ENCODE assay signal across 13 mouse cellular contexts in the genomic region with DNA sequence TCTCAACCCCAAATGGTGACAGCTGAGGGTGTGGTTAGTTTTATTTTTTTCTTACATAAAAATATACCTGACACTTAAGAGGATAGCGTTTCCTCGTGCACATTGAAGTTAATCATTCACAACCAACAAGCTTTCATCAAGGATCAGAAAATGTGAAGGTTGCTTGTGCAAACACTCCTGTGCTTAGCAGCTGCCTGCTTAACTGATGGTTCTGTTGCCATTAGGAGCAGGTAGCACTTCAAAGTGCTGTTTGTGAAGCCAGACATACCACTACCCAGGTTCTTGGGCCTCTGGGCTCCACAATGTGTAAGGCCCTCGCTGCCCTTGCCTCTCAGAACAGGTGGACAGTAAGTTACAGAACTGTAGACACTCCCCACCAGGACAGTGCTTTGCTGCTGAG. TPM values are rescaled to one million over a fixed set of nuclear protein-coding genes. Genes with fewer than 3 reads are reported as not detected.
DNase-seq lines count a peak whose midpoint lies in the region; ATAC-seq and TF ChIP-seq lines count a peak whose summit lies in the region.
"Had no signal": no experiment of that assay in that cellular context is flagged by ENCODE, and none has a peak within 500 bp of the region (broad histone marks: within the 10 kb centered on the region; RNA-seq: fewer than 3 reads in every experiment).

No protein-coding gene starts in this region.

- peaks cover 41% of the 10 kb centered on the region for H3K4me1 ChIP-seq in kidney, embryonic 16.5 days (ENCODE audit: insufficient read depth, low read length)
- H3K4me1 ChIP-seq in intestine, embryonic 15.5 days (replicated peaks), result peaks cover 65% of the 10 kb centered on the region

- TF ChIP-seq CTCF in gastrocnemius, adult 2 months (IDR thresholded peaks at IDR 0.05), result no peak

- H3K9ac ChIP-seq in kidney, embryonic 16.5 days (replicated peaks; ENCODE audit: low read length), result no peak overlapping the region; the same call in 1 of the 2 replicates
- no peak overlapping the region for H3K9ac ChIP-seq in intestine, embryonic 15.5 days

- H3K4me2 ChIP-seq in kidney, embryonic 16.5 days (replicated peaks; ENCODE audit: low read depth, low read length), result peak overlapping the region; percentile 23; the same call in 1 of the 2 replicates
- H3K4me2 ChIP-seq in intestine, embryonic 15.5 days (replicated peaks), result peak overlapping the region; percentile 38

- H3K4me3 ChIP-seq in gastrocnemius, adult 2 months, result peak overlapping the region; percentile 39
- H3K4me3 ChIP-seq in kidney, embryonic 16.5 days (ENCODE audit: low read length), result no peak overlapping the region
- no peak overlapping the region for H3K4me3 ChIP-seq in intestine, embryonic 15.5 days (replicated peaks)

- no peaks in the 10 kb centered on the region for H3K9me3 ChIP-seq in kidney, embryonic 16.5 days (ENCODE audit: low read length)
- H3K9me3 ChIP-seq in intestine, embryonic 15.5 days, result no peaks in the 10 kb centered on the region

- no peaks in the 10 kb centered on the region for H3K36me3 ChIP-seq in kidney, embryonic 16.5 days (ENCODE audit: insufficient read depth, low read length)
- no peaks in the 10 kb centered on the region for H3K36me3 ChIP-seq in intestine, embryonic 15.5 days

- no peaks in the 10 kb centered on the region for H3K27me3 ChIP-seq in kidney, embryonic 16.5 days (ENCODE audit: insufficient read depth, low read length)
- H3K27me3 ChIP-seq in intestine, embryonic 15.5 days (replicated peaks), result no peaks in the 10 kb centered on the region

- no peak for DNase-seq in gastrocnemius, adult 2 months
- DNase-seq in gastrocnemius, postnatal 10 days, result no peak
- no peak for DNase-seq in kidney, adult 18-20 months
- DNase-seq in lung, postnatal 4 days, result peak; percentile 25 to 52
- no peak for DNase-seq in Muller cell, postnatal 12 days (ENCODE audit: inconsistent ontology term)
- no peak for DNase-seq in adrenal gland, adult 18-20 months (ENCODE audit: low spot score in 2 of 2)
- DNase-seq: adrenal gland, postnatal 36 days; B cell, adult 2 months; cerebellum, adult 8-10 months; kidney, postnatal 25 days; left cerebral cortex, postnatal 4 days had no signal

- 44% methylated on average over 3 of the region's 3 CpGs for WGBS in kidney, embryonic 16.5 days
- WGBS in intestine, embryonic 15.5 days, result 47% methylated on average over 3 of the region's 3 CpGs

- ATAC-seq in kidney, embryonic 16.5 days (ENCODE audit: low FRiP score, low TSS enrichment), result peak; percentile 32; the same call in 1 of the 2 replicates
- peak; percentile 65 for ATAC-seq in intestine, embryonic 15.5 days

- intact Hi-C loops in gastrocnemius, adult 2 months (cut with DNase I), result no loop called here

- peak overlapping the region; percentile 79 for H3K27ac ChIP-seq in gastrocnemius, adult 2 months
- H3K27ac ChIP-seq in kidney, embryonic 16.5 days (ENCODE audit: low read length), result no peak overlapping the region
- peak overlapping the region; percentile 69 for H3K27ac ChIP-seq in intestine, embryonic 15.5 days

RNA-seq across cellular contexts. Expression of a gene that starts 23.1 kb away (rescaled TPM):
- total RNA-seq in gastrocnemius, adult 2 months (2021), result 10 to 100 TPM; 38.9 to 57.9 TPM
- 10 to 100 TPM; 52.1 to 54.0 TPM for total RNA-seq in gastrocnemius, postnatal 10 days (2021)
- polyA plus RNA-seq in kidney, embryonic 16.5 days (2015; fragmentation: Nextera tagmentation; extraction: Ambion mirVana), result 6.3 and 7.4 TPM in 2 replicates
- polyA plus RNA-seq in intestine, embryonic 15.5 days (2015; fragmentation: Nextera tagmentation; extraction: Ambion mirVana), result 17.1 and 19.5 TPM in 2 replicates
- total RNA-seq in adrenal gland, adult 18-20 months (2021), result 10 to 100 TPM in 1 of 2 experiments, 1 to 10 TPM in 1; 9.6 to 14.1 TPM

Comparison
In these comparisons a context has a peak if more than half of its experiments do, and no peak if none do; other contexts are left out.
1. DNase-seq: peak in lung, postnatal 4 days (2 of 2); none in gastrocnemius, adult 2 months (single experiment), gastrocnemius, postnatal 10 days (single experiment), kidney, adult 18-20 months (single experiment), Muller cell, postnatal 12 days (single experiment) and adrenal gland, adult 18-20 months (0 of 2).